Mouse (Mus musculus): ENCODE measurements at regions not wholly inside any gene's neighbourhood (a gene's known extent, or its start where the extent isn't known, plus 50 kb on each side); places are given as distances from the start of the nearest gene placed in this dataset.
"Not testable (repeated sequence)": the region's sequence is repeated elsewhere in the genome, so short reads cannot be mapped to it uniquely, and the experiment has no call there.

DNA sequence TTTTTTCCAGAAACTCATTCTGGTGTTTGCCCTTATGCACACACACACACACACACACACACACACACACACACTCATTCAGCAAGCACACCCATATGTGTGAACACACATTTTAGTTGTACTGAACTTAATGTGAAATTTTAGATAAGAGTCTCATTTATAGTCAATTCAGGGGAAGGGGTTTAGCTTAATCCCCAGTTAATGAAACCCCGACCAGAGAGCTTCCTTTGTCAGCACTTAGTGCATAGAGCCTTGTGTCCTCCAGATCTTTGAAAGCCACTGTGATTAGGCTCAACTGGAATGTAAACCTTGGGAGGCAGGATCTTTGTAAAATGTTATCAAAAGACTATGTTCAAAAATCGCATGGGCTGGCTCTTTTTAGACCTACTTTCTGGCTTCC is 53.4 kb downstream of the Rps12 start:
- DNase-seq (ENCODE audit: low spot score in 2 of 2), result no peak

DNA sequence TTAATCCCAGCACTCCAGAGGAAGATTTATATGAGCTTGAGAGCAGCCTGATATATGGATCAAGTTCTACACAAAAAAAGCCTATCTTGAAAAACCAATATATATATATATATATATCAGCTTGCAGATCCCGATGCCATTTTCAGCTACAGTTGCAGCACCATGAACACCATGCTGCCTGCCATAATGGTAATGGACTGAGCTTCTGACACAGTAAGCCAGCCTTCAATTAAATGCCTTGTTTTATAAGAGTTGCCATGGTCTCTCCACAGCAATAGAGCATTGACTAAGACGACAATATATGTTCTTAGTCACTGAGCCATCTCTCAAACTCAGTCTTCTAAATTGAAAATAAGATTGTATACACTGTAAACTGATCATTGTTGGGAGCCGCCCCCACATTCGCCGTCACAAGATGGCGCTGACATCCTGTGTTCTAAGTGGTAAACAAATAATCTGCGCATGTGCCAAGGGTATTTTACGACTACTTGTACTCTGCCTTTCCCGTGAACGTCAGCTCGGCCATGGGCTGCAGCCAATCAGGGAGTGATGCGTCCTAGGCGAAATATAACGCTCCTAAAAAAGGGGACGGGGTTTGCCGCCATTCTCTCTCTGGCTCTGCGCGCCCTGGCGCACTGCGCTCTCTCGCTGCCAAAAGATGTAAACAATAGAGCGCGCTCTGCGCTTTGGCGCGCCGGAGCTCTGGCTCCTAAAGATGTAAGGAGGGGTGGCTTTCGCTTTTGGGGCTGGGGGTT is 60.9 kb downstream of the Rps12 start:
- not testable (repeated sequence) for DNase-seq (ENCODE audit: low spot score in 2 of 2)

DNA sequence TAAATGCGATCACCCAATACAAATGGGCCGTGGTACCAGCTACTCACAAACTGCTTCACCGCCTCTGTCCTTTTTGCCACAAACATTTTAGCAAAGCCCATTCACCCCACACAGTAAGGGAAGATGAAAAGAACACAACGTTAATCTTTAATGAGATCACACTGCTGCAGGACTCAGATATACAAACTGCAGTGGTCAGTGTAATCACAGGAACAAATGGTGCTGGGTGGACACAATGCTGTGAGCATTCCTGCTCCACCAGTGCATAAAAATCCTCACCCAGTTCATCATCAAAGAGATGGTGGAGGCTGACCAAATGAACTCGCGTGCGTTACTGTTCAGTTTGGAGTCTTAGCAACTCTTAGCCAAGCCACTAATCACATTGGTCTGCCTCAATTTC is 69.0 kb downstream of the Rps12 start:
- no peak for DNase-seq (ENCODE audit: low spot score in 2 of 2)

DNA sequence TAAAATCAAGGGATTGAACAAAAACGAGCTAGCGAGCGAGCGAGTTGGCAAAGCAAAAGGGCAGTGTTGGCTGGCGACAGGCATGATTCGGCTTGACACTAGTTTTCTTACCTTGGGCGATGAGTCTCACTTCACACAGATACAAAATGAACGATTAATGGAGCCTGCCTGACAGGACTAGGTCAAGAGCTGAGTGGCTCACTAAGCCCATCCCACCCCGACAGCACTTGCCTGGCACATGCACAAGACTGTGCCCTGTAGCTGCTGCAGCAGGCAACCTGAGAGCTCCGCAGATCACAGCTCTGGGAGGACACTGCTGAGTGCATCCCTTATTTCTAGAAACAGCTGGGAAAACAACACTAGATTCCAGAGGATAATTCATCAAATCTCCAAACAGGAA is 71.6 kb downstream of the Rps12 start:
- DNase-seq (ENCODE audit: low spot score in 2 of 2), result no peak

DNA sequence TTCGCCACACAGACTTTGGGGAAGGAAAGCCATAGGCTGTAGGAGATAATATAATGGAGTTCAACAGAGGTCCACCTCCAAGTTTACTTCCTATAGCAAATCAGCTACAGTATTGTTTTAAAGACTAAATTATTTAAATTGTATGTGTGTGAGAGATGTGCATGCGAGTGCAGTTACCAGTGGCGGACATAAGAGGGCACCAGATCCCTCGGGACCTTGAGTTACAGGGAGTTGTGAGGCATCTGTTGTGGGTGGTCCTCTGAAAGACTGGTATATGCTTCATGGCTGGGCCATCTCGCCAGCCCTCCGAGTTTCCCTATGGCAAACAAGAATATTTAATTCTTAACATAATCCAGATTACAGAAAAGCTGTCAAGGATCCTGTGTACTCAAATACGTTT is 72.0 kb downstream of the Rps12 start:
- no peak for DNase-seq (ENCODE audit: low spot score in 2 of 2)

DNA sequence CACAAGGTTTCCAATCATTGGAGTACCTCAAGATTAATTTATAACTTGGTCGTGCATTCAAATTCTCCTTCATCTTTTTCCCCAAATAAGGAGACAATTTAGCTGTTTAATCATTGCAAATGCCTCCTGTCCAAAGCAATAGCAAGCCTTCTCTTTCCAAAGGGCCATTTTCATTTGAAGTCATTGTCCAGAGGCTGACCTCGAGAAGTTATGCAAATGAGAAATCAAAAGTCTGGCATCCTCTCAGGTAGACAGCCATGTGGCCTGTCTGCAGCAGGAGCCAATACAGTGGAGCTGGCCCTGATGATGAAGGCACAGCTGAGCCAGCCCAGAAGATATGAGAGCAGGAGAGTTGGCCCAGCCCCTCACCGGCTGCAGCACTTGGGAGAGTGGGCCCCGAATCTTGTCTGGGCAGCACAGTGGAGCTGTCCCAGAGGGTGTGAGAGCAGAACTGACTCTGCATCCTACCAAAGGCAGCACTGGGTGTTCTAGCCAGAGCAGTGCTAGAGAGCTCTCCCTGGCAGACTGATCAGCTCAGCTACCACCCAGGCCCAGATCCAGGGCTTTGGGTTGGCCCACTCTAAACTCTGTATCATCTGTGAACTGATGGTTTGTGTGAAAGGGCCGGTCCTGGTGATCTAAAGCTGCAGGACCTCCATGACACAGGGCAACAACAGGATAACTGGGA is 74.2 kb downstream of the Rps12 start:
- DNase-seq (ENCODE audit: low spot score in 2 of 2), result peak in 1 of 2 experiments; percentile 10

DNA sequence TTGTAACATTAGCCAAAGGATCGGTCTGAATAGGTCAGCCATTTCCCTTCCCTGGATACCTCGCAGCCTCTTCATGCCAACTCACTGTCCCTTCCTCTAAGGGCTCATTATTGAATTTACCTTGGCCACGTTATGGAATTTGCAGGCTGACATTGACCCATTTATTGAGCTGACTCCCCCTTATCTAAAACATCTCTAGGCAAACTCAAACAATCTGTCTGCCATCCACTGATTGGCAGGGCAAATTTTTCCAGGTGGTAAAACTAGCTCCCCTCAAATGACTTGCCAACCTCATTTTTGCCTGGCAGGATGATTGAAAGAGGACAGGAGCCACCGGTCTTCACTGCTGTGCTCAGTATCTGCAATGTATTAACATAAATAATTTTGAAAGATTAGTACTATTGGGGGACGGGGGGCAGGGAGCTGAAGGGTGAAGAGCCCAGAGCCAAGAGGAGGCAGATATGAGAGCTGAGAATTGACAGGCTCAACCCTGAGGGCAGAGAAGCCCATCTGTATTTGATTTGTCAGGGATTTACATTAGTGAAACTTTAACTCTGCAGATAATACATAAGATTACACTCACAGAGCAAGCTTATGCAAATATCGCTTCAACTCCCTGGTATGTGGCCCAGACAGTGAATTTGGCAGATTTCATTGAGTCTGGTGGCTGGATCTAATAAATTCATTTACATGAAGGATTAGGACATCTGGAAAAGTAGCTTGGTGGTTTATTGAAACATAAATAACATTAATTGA is 75.5 kb downstream of the Rps12 start:
- DNase-seq (ENCODE audit: low spot score in 2 of 2), result no peak

DNA sequence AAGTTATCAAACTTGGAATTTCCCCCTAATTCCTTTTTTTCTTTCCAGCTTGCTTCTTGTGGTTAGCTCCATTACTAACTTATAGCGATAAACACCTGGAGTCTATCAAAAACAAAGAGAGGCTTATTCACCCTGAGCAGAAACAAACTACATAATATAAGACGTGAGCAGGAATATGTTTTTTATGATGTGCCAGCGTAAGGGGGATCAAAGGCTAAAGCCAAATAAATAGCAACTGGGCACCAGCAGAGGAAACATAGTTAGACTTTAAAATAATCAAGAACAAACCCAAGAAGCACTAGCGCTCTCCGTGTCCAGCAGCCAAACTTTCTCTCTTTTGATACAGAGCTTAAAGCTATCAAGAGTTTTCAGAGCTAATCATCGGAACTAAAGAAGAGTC is 76.1 kb downstream of the Rps12 start:
- no peak for DNase-seq (ENCODE audit: low spot score in 2 of 2)

DNA sequence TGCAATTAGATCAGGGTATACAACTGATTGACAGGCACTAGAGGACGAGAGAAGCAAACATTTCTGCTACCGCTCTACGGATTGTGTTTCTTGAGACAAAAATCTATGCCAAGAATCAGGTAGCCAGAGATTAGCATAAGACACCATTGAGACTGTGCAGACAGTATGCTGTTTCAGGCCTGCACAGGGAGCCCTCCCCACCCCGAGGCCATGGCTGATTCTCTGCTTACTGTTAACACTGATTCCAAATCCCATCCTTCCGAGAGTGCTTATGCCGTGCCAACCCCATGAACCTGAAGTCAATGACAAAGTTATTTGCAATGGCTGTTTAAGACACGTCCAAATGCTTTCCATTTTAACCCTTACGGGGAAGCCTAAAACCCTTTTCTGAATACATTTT is 78.8 kb downstream of the Rps12 start:
- no peak for DNase-seq (ENCODE audit: low spot score in 2 of 2)

DNA sequence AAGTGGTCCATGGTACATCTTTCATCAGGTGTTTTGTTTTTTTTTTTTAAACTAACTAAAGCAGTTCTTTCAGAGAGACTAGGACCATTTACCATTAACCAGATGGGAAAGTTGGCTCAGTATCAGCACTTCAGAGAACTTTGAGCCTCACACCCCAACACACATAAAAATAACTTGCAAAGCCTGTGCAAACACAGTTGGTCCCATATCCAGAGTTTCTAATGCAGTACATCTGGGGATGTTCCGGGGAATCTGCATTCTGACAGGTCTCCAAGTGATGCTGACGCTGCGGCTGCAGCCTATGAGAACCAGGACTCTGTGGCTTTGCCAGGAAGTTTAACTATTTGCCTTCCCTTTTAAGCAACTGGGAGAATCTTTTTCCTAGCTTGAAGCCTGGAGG is 79.9 kb downstream of the Rps12 start:
- DNase-seq (ENCODE audit: low spot score in 2 of 2), result no peak

DNA sequence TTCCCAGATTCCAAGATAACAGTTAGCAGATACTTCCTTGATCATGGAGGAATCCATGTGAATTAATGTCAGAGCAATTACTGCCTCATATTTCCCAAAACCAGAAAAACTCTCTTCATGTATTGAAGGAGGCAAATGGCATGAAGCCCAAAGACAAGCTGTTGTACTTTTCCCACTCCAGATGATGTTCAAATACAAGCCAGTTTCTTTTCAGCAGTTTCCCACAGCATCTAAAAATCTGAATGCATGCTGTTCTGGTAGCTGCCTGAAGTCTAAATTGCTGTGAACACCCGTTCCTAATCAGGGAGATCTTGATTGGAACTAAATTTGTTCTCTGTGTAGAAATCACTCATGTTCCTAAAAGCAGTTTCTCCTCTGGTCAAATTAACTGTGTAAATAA is 83.0 kb downstream of the Rps12 start:
- no peak for DNase-seq (ENCODE audit: low spot score in 2 of 2)

DNA sequence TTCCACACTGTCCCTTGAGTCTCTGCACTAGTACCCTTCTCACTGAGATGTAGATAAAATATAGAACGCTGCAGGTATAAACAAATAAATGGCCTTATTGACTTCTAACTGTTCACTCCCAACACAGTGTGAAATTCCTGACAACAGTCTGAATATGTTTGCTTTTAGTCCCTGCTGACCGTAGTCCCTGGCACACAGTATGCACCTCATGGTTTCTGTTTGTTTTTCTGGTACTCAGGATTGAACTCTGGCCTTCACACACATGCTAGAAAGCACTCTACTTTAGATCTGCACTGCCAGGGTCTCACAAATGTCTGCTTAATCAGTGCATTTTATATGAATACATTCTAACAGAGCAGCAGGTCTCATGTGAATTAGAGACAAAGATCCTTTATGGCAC is 95.8 kb downstream of the Rps12 start:
- no peak for DNase-seq (ENCODE audit: low spot score in 2 of 2)

DNA sequence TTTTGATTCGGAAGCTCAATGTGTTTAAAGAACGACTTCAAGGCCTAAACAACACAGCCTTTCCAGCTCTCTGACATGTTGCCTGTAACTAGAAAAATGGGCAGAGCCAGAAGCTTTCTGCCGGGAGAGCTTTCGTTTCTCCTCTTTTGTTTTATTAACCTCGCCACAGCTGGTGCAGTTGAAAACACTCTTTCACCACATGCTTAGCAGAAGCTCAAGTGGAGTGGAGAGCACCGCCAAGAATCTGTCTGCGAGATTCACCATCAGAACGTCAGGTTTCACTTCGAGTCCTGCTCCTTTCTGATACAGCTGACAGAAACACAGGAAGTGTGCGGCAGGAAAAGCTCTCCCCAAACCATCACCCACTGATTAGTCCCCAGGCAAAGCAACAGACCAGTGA is 100.1 kb downstream of the Rps12 start:
- peak; percentile 14 to 29 for DNase-seq (ENCODE audit: low spot score in 2 of 2)

DNA sequence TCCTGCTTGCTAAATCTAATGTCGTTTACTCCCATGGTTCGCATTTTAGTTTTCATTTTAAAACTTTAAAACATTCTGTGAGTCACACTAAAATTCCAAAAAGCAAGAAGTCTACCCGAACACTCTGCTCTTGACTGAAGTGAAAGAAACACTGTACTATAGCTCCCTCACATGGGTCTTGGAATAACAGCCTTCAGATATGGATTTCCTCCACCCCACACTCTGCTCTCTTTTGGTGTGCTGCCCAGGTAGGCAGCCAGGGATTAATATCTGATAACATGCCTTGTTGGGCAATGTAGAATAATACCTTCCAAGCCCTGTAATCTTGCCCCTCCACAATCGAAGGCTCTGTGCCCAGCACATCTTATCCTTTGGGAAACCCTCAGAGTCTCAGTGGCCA is 104.0 kb downstream of the Rps12 start:
- DNase-seq (ENCODE audit: low spot score in 2 of 2), result no peak

DNA sequence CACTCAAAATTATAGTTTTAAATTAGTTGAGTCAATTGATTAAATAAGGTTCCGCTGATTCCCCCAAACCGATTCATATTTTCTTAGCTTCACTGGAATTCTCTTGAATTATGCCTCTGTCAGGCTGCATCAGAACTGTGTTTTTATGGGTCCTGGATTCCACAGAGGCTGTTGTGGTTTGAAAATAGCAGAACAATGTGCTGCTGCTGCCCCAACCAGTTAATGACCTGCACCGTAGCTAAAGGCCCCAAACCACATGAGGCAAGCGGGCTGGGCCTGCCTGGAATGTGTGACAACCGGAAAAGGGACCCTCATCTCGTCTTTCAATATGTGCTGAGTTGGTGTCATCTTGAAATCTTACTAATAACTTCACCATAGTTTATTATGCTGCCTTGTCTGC is 111.2 kb downstream of the Rps12 start:
- DNase-seq (ENCODE audit: low spot score in 2 of 2), result no peak

DNA sequence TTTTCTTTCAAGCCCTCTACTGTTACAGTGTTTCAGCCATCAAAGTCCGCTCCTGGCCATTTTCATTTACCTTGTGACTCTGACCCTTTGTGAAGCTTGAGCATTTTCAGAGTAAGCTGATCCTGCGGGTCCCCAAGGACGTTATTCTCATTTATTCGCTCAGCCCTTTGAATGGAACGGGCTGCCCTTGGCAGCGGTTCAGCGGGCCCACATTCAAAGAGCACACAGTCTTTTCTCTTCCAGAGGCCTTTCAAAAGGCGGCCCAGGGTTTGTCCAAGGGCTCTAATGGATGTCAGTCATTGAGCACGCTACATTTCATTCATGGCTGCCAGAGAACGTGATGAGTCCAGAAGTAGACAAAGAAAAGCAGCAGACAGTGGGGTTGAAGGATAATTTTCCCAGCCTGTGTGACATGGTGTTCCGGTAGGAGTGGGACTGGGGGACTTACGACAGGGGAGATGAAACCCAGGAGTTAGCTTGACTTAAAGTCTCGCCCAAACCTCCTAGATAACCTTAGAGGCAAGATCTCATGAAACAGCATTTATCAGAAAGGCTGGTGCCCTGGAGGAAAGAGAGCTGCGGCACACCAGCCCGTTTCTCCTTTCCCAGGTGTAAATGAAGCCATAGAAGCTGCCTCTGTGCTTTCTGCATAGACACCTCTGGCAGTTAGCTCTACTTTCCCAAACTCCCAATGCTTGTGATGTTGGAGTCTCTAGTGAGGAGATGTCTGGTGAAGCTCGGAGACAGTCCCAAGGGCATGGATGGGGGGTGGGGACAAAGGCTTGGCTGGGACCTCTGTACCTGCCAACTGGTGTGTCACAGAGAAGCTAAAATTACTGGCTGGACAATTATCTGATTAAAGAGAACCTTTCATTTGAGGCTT is 112.2 kb downstream of the Rps12 start:
- peak; percentile 57 to 66 for DNase-seq (ENCODE audit: low spot score in 2 of 2)

DNA sequence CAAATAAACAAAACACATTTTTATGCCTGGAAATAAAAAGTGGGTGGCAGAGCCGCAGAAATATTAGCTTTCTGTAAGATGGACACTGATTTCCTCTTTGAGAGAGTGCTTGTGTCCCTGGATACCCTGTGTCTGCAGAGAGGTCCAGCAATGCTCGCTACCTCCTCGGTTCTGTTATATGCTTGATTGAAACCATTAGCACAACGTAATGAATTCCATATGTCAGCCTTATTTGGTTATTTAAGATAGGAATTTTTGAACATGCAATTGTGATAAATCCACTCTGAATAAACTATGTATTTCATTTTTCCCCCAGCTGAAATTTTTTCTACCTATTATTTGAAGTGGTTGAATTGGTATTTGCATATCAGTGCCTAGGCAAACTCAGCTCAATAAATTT is 114.8 kb downstream of the Rps12 start:
- no peak for DNase-seq (ENCODE audit: low spot score in 2 of 2)

DNA sequence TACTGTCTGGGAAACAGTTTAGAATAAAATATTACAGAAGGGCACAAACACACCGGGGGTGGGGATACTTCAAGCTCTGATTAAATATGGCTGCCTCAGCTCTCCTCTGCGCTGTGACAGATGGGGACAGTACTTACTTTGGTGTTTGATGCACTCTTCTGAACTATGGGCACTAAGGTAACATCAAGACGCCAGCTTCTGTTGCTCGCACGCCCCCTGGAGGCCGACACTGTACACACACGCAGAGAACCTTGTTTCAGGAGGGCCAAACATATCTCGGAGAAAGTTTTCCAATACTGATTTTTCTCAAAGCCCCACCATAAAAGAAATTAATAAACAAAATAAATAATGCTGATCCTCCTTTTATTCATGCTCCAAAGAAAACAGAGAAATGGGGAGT is 115.6 kb downstream of the Rps12 start:
- peak; percentile 15 to 27 for DNase-seq (ENCODE audit: low spot score in 2 of 2)

DNA sequence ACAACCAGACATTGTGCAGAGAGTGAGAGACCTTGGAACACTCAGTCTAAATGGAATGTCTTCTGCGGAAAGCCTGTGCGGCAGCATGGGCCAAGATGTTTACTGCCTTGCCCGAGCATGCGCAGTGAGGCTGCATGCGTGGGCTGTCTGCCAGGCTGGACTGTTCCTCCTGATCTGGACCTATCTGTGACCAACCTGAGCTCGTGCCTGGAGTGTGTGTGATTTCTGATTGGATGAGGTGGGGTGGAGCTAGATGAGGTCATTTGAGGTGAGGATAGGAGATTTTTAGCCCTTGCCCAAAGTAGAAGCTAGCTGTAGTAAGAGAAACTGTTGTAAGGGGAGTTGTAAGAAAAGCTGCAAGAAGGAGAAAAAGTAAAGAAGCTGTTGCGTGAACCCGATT is 121.2 kb downstream of the Rps12 start:
- DNase-seq (ENCODE audit: low spot score in 2 of 2), result not testable (repeated sequence)

DNA sequence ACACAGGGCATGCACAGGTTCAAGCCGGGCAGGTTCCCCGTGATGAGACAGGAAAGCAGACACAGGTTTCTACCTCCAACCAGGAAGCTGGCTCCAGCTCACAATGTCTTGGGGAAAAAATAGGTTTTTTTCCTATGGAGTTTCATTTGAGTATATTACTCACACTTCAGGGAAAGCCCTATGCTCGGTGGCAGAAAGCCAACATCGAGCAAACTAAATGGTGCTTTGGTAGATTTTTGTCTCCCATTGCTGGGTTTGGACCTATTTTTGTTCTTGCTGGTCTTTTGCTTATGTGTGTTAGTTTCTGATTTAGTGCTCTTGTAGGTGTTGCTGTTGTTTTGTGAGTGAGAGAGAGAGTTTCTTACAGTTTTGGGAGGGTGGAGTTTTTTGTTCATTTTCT is 160.9 kb downstream of the Rps12 start:
- no peak for DNase-seq (ENCODE audit: low spot score in 2 of 2)

DNA sequence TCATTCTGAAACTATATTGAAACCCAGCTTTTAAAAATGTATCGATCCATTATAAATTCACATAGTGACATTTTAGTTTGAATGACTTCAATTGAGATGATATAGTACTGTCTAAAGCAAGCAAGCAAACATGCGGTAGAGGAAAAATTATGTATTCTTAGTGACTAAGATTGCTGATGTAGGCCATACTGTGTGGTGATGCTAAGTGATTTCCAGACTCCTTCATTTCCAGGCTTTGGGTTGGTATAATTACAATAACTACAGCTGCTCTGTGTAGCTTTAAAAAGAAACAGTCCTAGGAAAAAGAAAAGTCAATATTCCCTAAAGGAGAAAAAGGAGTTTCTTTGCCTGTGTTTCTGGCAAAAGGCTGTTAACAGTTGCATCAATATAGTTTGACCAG is 175.0 kb downstream of the Rps12 start:
- no peak for DNase-seq (ENCODE audit: low spot score in 2 of 2)
